Mouse (Mus musculus): ENCODE measurements around the gene Tmem43. TPM values are rescaled to one million over a fixed set of nuclear protein-coding genes. Genes with fewer than 3 reads are reported as not detected.

The Tmem43 gene
- total and polyA plus RNA-seq, 2 experiments from 2014 or later = 47.8 to 79.5 TPM

GRCm38 (mm10) chr6:91532661-91533060 lies 59.2 kb downstream of the Tmem43 start:
- H3K27me3 ChIP-seq (ENCODE audit: insufficient read depth, low read length) = no peaks in the 10 kb centered on the region
- H3K27ac ChIP-seq = no peak overlapping the region
- no peak overlapping the region for H3K4me3 ChIP-seq (ENCODE audit: low read length)
- no peaks in the 10 kb centered on the region for H3K4me1 ChIP-seq (ENCODE audit: insufficient read depth, low read length)
- DNase-seq (ENCODE audit: low spot score) = no peak
- TF ChIP-seq CTCF (IDR thresholded peaks at IDR 0.05; ENCODE audit: low read depth) = no peak
- ATAC-seq = no peak
- H3K36me3 ChIP-seq (ENCODE audit: insufficient read depth, low read length) = no peaks in the 10 kb centered on the region
- WGBS = 66% methylated on average over 6 of the region's 6 CpGs
- no peaks in the 10 kb centered on the region for H3K9me3 ChIP-seq (ENCODE audit: low read length)
- H3K4me2 ChIP-seq (ENCODE audit: low read depth, low read length) = no peak overlapping the region
- no peak overlapping the region for H3K9ac ChIP-seq (replicated peaks; ENCODE audit: low read length)

DNA sequence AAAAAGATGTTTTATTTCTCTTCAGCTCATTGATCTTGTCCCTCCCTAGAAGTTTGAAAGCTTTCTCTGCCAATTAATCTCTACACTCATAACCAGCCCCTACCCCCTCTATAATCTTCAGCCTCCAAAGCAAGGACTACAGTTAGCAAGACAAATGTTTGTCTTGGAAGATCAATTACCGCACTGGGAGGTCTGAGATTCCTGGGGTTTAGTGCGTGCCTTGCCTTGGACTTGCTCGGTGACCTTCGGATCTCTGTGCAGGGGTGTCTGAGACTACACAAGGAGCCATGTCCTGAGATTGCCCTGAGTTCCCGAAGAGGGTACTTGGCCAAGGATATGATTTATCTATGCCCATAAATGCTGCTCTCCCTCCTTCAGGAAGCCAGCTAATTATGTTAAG lies 59.9 kb downstream of the Tmem43 start:
- no peak for DNase-seq (ENCODE audit: low spot score)
- TF ChIP-seq CTCF (IDR thresholded peaks at IDR 0.05; ENCODE audit: low read depth) = no peak
- 58% methylated on average over 5 of the region's 5 CpGs for WGBS
- no peak overlapping the region for H3K4me2 ChIP-seq (ENCODE audit: low read depth, low read length)
- no peak overlapping the region for H3K9ac ChIP-seq (replicated peaks; ENCODE audit: low read length)
- ATAC-seq = no peak
- no peak overlapping the region for H3K27ac ChIP-seq
- H3K4me3 ChIP-seq (ENCODE audit: low read length) = no peak overlapping the region
- no peaks in the 10 kb centered on the region for H3K9me3 ChIP-seq (ENCODE audit: low read length)
- H3K36me3 ChIP-seq (ENCODE audit: insufficient read depth, low read length) = no peaks in the 10 kb centered on the region
- no peaks in the 10 kb centered on the region for H3K27me3 ChIP-seq (ENCODE audit: insufficient read depth, low read length)
- no peaks in the 10 kb centered on the region for H3K4me1 ChIP-seq (ENCODE audit: insufficient read depth, low read length)

DNA sequence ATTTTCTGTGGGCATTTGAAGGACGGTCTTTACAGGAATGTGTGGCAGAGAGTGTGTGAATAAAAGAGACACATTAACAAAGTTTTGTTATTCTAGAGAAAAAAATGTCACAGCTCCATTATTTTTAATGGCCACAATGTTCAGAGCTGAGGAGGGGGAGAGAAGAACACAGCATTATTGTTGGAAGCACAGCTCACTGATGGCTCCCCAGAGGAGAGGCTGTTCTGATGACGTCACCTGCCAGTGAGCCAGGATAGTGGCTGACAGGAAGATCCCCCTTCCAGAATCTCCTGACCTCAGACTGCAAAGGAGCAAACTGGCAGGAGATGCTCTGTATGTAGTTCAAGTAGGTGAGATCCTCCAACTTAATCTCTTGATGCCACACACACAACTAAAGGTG lies 60.3 kb downstream of the Tmem43 start:
- WGBS = 37% methylated on average over 2 of the region's 2 CpGs
- no peak overlapping the region for H3K4me2 ChIP-seq (ENCODE audit: low read depth, low read length)
- no peaks in the 10 kb centered on the region for H3K9me3 ChIP-seq (ENCODE audit: low read length)
- ATAC-seq (no peak), DNase-seq (ENCODE audit: low spot score) (peak; percentile 39)
- H3K4me3 ChIP-seq (ENCODE audit: low read length) = no peak overlapping the region
- no peak for TF ChIP-seq CTCF (IDR thresholded peaks at IDR 0.05; ENCODE audit: low read depth)
- H3K27ac ChIP-seq = no peak overlapping the region
- no peaks in the 10 kb centered on the region for H3K4me1 ChIP-seq (ENCODE audit: insufficient read depth, low read length)
- no peak overlapping the region for H3K9ac ChIP-seq (replicated peaks; ENCODE audit: low read length)
- no peaks in the 10 kb centered on the region for H3K36me3 ChIP-seq (ENCODE audit: insufficient read depth, low read length)
- H3K27me3 ChIP-seq (ENCODE audit: insufficient read depth, low read length) = no peaks in the 10 kb centered on the region

- ATAC-seq (no peak), DNase-seq (ENCODE audit: low spot score) (no peak)
- Histone ChIP-seq H3K9me3 (ENCODE audit: low read length) (no peaks in the 10 kb centered on the region), H3K9ac (replicated peaks; ENCODE audit: low read length) (no peak overlapping the region), H3K4me1 (ENCODE audit: insufficient read depth, low read length) (no peaks in the 10 kb centered on the region), H3K4me2 (ENCODE audit: low read depth, low read length) (no peak overlapping the region), H3K27me3 (ENCODE audit: insufficient read depth, low read length) (no peaks in the 10 kb centered on the region), H3K36me3 (ENCODE audit: insufficient read depth, low read length) (no peaks in the 10 kb centered on the region), H3K27ac (no peak overlapping the region), H3K4me3 (ENCODE audit: low read length) (no peak overlapping the region)
- 83% methylated on average over 4 of the region's 4 CpGs for WGBS
- no peak for TF ChIP-seq CTCF (IDR thresholded peaks at IDR 0.05; ENCODE audit: low read depth)
These were observed 60.8 kb downstream of the Tmem43 start for GRCm38 (mm10) chr6:91534268-91534667.

GRCm38 (mm10) chr6:91535231-91535630 lies 61.7 kb downstream of the Tmem43 start:
- H3K36me3 ChIP-seq (ENCODE audit: insufficient read depth, low read length) = no peaks in the 10 kb centered on the region
- no peak overlapping the region for H3K9ac ChIP-seq (replicated peaks; ENCODE audit: low read length)
- H3K9me3 ChIP-seq (ENCODE audit: low read length) = no peaks in the 10 kb centered on the region
- H3K4me1 ChIP-seq (ENCODE audit: insufficient read depth, low read length) = no peaks in the 10 kb centered on the region
- H3K4me3 ChIP-seq (ENCODE audit: low read length) = no peak overlapping the region
- 57% methylated on average over 3 of the region's 3 CpGs for WGBS
- no peak overlapping the region for H3K27ac ChIP-seq
- H3K4me2 ChIP-seq (ENCODE audit: low read depth, low read length) = no peak overlapping the region
- no peak for TF ChIP-seq CTCF (IDR thresholded peaks at IDR 0.05; ENCODE audit: low read depth)
- DNase-seq (ENCODE audit: low spot score) (no peak), ATAC-seq (no peak)
- no peaks in the 10 kb centered on the region for H3K27me3 ChIP-seq (ENCODE audit: insufficient read depth, low read length)

DNA sequence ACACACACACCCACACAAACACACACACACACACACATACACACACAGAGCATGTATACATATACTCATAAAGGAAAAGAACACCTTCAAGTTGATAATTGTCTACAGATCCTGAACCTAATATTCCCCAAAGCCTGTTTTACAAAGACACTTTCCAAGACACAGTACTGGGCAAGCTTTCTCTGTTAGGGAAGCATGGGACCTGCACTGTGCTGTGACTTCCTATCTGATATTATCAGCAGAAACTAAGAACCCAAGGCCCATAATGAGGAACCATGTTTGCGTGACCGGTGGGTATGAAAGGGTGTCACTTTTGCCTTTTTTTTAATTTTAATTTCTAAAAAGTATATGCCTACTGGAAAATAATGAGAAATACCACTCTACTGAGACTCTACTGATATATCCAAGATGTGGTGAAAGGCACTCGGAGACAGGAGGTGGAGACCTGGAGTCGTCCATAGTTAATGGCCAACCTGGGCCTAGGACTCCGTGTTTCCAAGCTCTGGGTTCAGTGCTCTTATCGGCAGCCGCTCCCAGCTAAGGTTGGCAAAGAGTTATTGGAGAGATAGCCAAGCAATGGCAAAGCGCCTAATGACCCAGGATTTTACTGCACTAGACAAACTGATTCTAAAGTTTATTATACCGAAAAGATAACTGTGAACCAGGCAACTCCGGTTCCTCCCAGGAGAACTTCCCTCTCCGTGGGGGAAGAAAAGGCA lies 62.7 kb downstream of the Tmem43 start:
- no peak overlapping the region for H3K27ac ChIP-seq
- no peak for TF ChIP-seq CTCF (IDR thresholded peaks at IDR 0.05; ENCODE audit: low read depth)
- ATAC-seq = no peak
- no peaks in the 10 kb centered on the region for H3K4me1 ChIP-seq (ENCODE audit: insufficient read depth, low read length)
- H3K27me3 ChIP-seq (ENCODE audit: insufficient read depth, low read length) = no peaks in the 10 kb centered on the region
- 92% methylated on average over 11 of the region's 11 CpGs for WGBS
- no peak overlapping the region for H3K4me3 ChIP-seq (ENCODE audit: low read length)
- DNase-seq (ENCODE audit: low spot score) = no peak
- no peak overlapping the region for H3K9ac ChIP-seq (replicated peaks; ENCODE audit: low read length)
- no peaks in the 10 kb centered on the region for H3K36me3 ChIP-seq (ENCODE audit: insufficient read depth, low read length)
- H3K4me2 ChIP-seq (ENCODE audit: low read depth, low read length) = no peak overlapping the region
- no peaks in the 10 kb centered on the region for H3K9me3 ChIP-seq (ENCODE audit: low read length)

Other genes with a start within 250 kb of the Tmem43 start
- gene Wnt7a, start 62.3 kb upstream of the Tmem43 start, total RNA-seq (2014; rRNA removed) = 10.6 and 11.4 TPM in 2 replicates
- 5.8 and 6.2 TPM in 2 replicates for gene Wnt7a, start 62.3 kb upstream of the Tmem43 start, polyA plus RNA-seq (2015; fragmentation: Nextera tagmentation; extraction: Ambion mirVana)
- gene Chchd4, start 157 bp upstream of the Tmem43 start, total RNA-seq (2014; rRNA removed) = 15.0 and 17.3 TPM in 2 replicates
- 31.1 and 32.1 TPM in 2 replicates for gene Chchd4, start 157 bp upstream of the Tmem43 start, polyA plus RNA-seq (2015; fragmentation: Nextera tagmentation; extraction: Ambion mirVana)
- 10.8 and 15.9 TPM in 2 replicates for gene Xpc, start 42.2 kb downstream of the Tmem43 start, total RNA-seq (2014; rRNA removed)
- 11.9 and 14.5 TPM in 2 replicates for gene Xpc, start 42.2 kb downstream of the Tmem43 start, polyA plus RNA-seq (2015; fragmentation: Nextera tagmentation; extraction: Ambion mirVana)
- gene Lsm3, start 42.2 kb downstream of the Tmem43 start, total RNA-seq (2014; rRNA removed) = 38.0 and 40.9 TPM in 2 replicates
- 179 and 184 TPM in 2 replicates for gene Lsm3, start 42.2 kb downstream of the Tmem43 start, polyA plus RNA-seq (2015; fragmentation: Nextera tagmentation; extraction: Ambion mirVana)
- 78.2 and 85.6 TPM in 2 replicates for gene Slc6a6, start 210.3 kb downstream of the Tmem43 start, total RNA-seq (2014; rRNA removed)
- 116 and 119 TPM in 2 replicates for gene Slc6a6, start 210.3 kb downstream of the Tmem43 start, polyA plus RNA-seq (2015; fragmentation: Nextera tagmentation; extraction: Ambion mirVana)

Data from hindbrain, postnatal 0 days (tissue).